8 mouse cellular contexts compared by ENCODE assay signal in genomic region chr5:147076799-147077165, GRCm38 (mm10). TPM values are rescaled to one million over a fixed set of nuclear protein-coding genes. Genes with fewer than 3 reads are reported as not detected.
DNase-seq lines count a peak whose midpoint lies in the region; ATAC-seq and TF ChIP-seq lines count a peak whose summit lies in the region.

Gene Polr1d, plus strand, starts transcription at chr5:147077050.

- H3K79me2 ChIP-seq in liver, adult 2 months (ENCODE audit: control insufficient read depth, insufficient read depth, low read length) = peaks cover 44% of the 10 kb centered on the region
- peaks cover 2% of the 10 kb centered on the region for H3K79me2 ChIP-seq in heart, adult 2 months (replicated peaks; ENCODE audit: control insufficient read depth, insufficient read depth, low read length)

- peak within 1 kb of the TSS; percentile 98 for H3K9ac ChIP-seq in liver, adult 2 months (ENCODE audit: low read depth, low read length)
- peak within 1 kb of the TSS; percentile 90 for H3K9ac ChIP-seq in heart, adult 2 months (ENCODE audit: low read depth, low read length)
- peak within 1 kb of the TSS; percentile 64 for H3K9ac ChIP-seq in midbrain, embryonic 14.5 days (replicated peaks; ENCODE audit: low read length)

- peak within 1 kb of the TSS; percentile 86 for H3K4me3 ChIP-seq in liver, adult 2 months (ENCODE audit: insufficient read depth, low read depth, low read length)
- peak within 1 kb of the TSS; percentile 84 for H3K4me3 ChIP-seq in heart, adult 2 months
- H3K4me3 ChIP-seq in midbrain, embryonic 14.5 days (replicated peaks; ENCODE audit: low read depth, low read length) = peak within 1 kb of the TSS; percentile 78

- intact Hi-C loops in heart, adult 2 months (cut with DNase I) = loop anchor here (5.0 to 10.0 kb wide), 2 partner anchors 114 to 242 kb away; partner anchors contain the start of genes Mtif3 and Rpl21

- H3K4me1 ChIP-seq in liver, adult 2 months (ENCODE audit: control insufficient read depth, insufficient read depth, low read length) = peaks cover 25% of the 10 kb centered on the region
- peaks cover 12% of the 10 kb centered on the region for H3K4me1 ChIP-seq in heart, adult 2 months (ENCODE audit: control insufficient read depth, insufficient read depth, low read length)
- H3K4me1 ChIP-seq in midbrain, embryonic 14.5 days (ENCODE audit: control insufficient read depth, insufficient read depth, low read length) = peaks cover 10% of the 10 kb centered on the region; the same call in 1 of the 2 replicates

- H3K36me3 ChIP-seq in liver, adult 2 months (ENCODE audit: control insufficient read depth, insufficient read depth, low read length) = peaks cover 3% of the 10 kb centered on the region; the same call in 1 of the 2 replicates
- H3K36me3 ChIP-seq in heart, adult 2 months (ENCODE audit: control insufficient read depth, insufficient read depth, low read length) = peaks cover 16% of the 10 kb centered on the region
- H3K36me3 ChIP-seq in midbrain, embryonic 14.5 days (ENCODE audit: control insufficient read depth, insufficient read depth, low read length) = no peaks in the 10 kb centered on the region

- DNase-seq in liver, adult 2 months (ENCODE audit: extremely low read depth, low read depth, low spot score) = peak; percentile 41
- DNase-seq in liver = no peak
- no peak for DNase-seq in heart, adult 2 months
- DNase-seq in layer of hippocampus, postnatal 14 days (ENCODE audit: low spot score in 2 of 2) = peak in 1 of 2 experiments; percentile 40
- peak; percentile 69 for DNase-seq in midbrain, embryonic 14.5 days
- DNase-seq in cerebellum, adult 11 months = no peak
- DNase-seq in testis, postnatal 14 days (ENCODE audit: low spot score) = no peak

- H3K9me3 ChIP-seq in midbrain, embryonic 14.5 days (ENCODE audit: control insufficient read depth, low read length) = no peaks in the 10 kb centered on the region

- no peak for TF ChIP-seq POLR2A in liver, adult 2 months (IDR thresholded peaks at IDR 0.05; ENCODE audit: extremely low read depth, insufficient read depth, low read length)
- no peak for TF ChIP-seq POLR2A in heart, adult 2 months (IDR thresholded peaks at IDR 0.05; ENCODE audit: insufficient read depth, low read depth, low read length)

- TF ChIP-seq CTCF in liver, adult 2 months (IDR thresholded peaks at IDR 0.05; ENCODE audit: low read depth, low read length) = no peak
- TF ChIP-seq CTCF in heart, adult 2 months (IDR thresholded peaks at IDR 0.05) = no peak

- TF ChIP-seq EP300 in heart, adult 2 months (IDR thresholded peaks at IDR 0.05; ENCODE audit: insufficient read depth, low read depth, low read length) = no peak

- ATAC-seq in common myeloid progenitor, adult 5-6 weeks (replicated peaks; ENCODE audit: low read depth, poor library complexity, severe bottlenecking) = peak; percentile 2; the same call in 1 of the 2 replicates
- no peak; the same call in 1 of the 2 replicates for ATAC-seq in midbrain, embryonic 14.5 days (ENCODE audit: low FRiP score, low TSS enrichment)

- H3K27me3 ChIP-seq in liver, adult 2 months (ENCODE audit: control insufficient read depth, insufficient read depth, low read length) = no peaks in the 10 kb centered on the region
- no peaks in the 10 kb centered on the region for H3K27me3 ChIP-seq in heart, adult 2 months (ENCODE audit: control insufficient read depth, insufficient read depth, low read length)
- H3K27me3 ChIP-seq in midbrain, embryonic 14.5 days (ENCODE audit: control insufficient read depth, insufficient read depth, low read length) = no peaks in the 10 kb centered on the region

- peak within 1 kb of the TSS; percentile 83 for H3K27ac ChIP-seq in liver, adult 2 months (replicated peaks; ENCODE audit: insufficient read depth, low read depth, low read length)
- peak within 1 kb of the TSS; percentile 98 for H3K27ac ChIP-seq in heart, adult 2 months
- H3K27ac ChIP-seq in midbrain, embryonic 14.5 days (replicated peaks; ENCODE audit: low read depth, low read length) = peak within 1 kb of the TSS; percentile 85

- H3K4me2 ChIP-seq in midbrain, embryonic 14.5 days (ENCODE audit: low read length) = peak within 1 kb of the TSS; percentile 97

- 1% methylated on average over 17 of the region's 17 CpGs for WGBS in liver, adult 2 months
- WGBS in heart, adult 2 months = under 1% methylated on average over 17 of the region's 17 CpGs
- WGBS in midbrain, embryonic 14.5 days = under 1% methylated on average over 17 of the region's 17 CpGs

RNA-seq across cellular contexts. Expression of gene Polr1d, which starts in this region (rescaled TPM):
- total RNA-seq in liver, adult 2 months (2014; rRNA removed) = 48.5 and 52.1 TPM in 2 replicates
- 18.2 and 21.7 TPM in 2 replicates for polyA plus RNA-seq in liver, adult 2 months (2012; rRNA removed)
- total RNA-seq in common myeloid progenitor, adult 5-6 weeks (2017) = 126 and 156 TPM in 2 replicates
- total RNA-seq in heart, adult 2 months (2021) = 10 to 100 TPM; 66.6 to 74.8 TPM
- 24.2 and 35.7 TPM in 2 replicates for polyA plus RNA-seq in heart, adult 2 months (2012; rRNA removed)
- 10 to 100 TPM; 62.4 to 75.0 TPM for total RNA-seq in layer of hippocampus, postnatal 14 days (2021)
- polyA plus RNA-seq in midbrain, embryonic 14.5 days (2014; fragmentation: Nextera tagmentation; extraction: Ambion mirVana) = 102 and 107 TPM in 2 replicates

Comparison
In these comparisons a context has a peak if more than half of its experiments do, and no peak if none do; other contexts are left out.
1. DNase-seq: peak in liver, adult 2 months (single experiment) and midbrain, embryonic 14.5 days (single experiment); none in liver (single experiment), heart, adult 2 months (0 of 2), cerebellum, adult 11 months (single experiment) and testis, postnatal 14 days (single experiment).
2. Peak in every context shown above with its lines, with median percentiles within 50 percentile points of each other: H3K27ac ChIP-seq, H3K4me3 ChIP-seq and H3K9ac ChIP-seq.